Mouse (Mus musculus) forebrain, embryonic 13.5 days (tissue): ENCODE measurements at regions not wholly inside any gene's neighbourhood (a gene's known extent, or its start where the extent isn't known, plus 50 kb on each side); places are given as distances from the start of the nearest gene placed in this dataset.
"Not testable (repeated sequence)": the region's sequence is repeated elsewhere in the genome, so short reads cannot be mapped to it uniquely, and the experiment has no call there.

Source experiments
- ATAC-seq: fragments of 200-750 bp; cut with Nextera tagmentation; 2 replicates; pipeline ENCODE4 v1.8.0; 2017
- H3K27ac ChIP-seq: fragments of 300-500 bp; sonication (generic); 2 replicates; pipeline ENCODE4 v1.5.1; 2015; ENCODE audit warnings: inconsistent platforms, mild to moderate bottlenecking, moderate library complexity
- H3K27me3 ChIP-seq: fragments of 300-500 bp; sonication (generic); 2 replicates; pipeline ENCODE4 v1.6.1; 2015; ENCODE audit warnings: mild to moderate bottlenecking, inconsistent platforms
- H3K36me3 ChIP-seq: fragments of 300-500 bp; sonication (generic); 2 replicates; pipeline ENCODE4 v1.6.1; 2015; ENCODE audit warnings: mild to moderate bottlenecking, inconsistent platforms; ENCODE audit not compliant: poor library complexity, severe bottlenecking
- H3K4me1 ChIP-seq: fragments of 300-500 bp; sonication (generic); 2 replicates; pipeline ENCODE4 v1.6.1; 2015; ENCODE audit warnings: inconsistent platforms
- H3K4me2 ChIP-seq: fragments of 300-500 bp; sonication (generic); 2 replicates; pipeline ENCODE4 v1.6.1; 2015; ENCODE audit warnings: inconsistent platforms, mild to moderate bottlenecking, moderate library complexity
- H3K4me3 ChIP-seq: fragments of 300-500 bp; sonication (generic); 2 replicates; pipeline ENCODE4 v1.5.1; 2015; ENCODE audit warnings: mild to moderate bottlenecking, inconsistent platforms
- H3K9ac ChIP-seq: fragments of 300-500 bp; sonication (generic); 2 replicates; pipeline ENCODE4 v1.6.1; 2015; ENCODE audit warnings: mild to moderate bottlenecking, inconsistent platforms
- H3K9me3 ChIP-seq: fragments of 300-500 bp; sonication (generic); replicated peaks from 2 replicates; pipeline ENCODE4 v1.6.1; 2016; ENCODE audit warnings: inconsistent platforms
- WGBS: fragments of 180-500 bp; shearing (Covaris S2); methylation state at CpG from one replicate; pipeline ENCODE4 v1.1.7; 2015; 5-methylcytosine and 5-hydroxymethylcytosine counted together

- whole genome bisulfite sequencing, result 81% methylated on average over 5 of the region's 5 CpGs
- Histone ChIP-seq H3K9ac (no peak overlapping the region), H3K27me3 (no peaks in the 10 kb centered on the region), H3K4me3 (no peak overlapping the region), H3K27ac (no peak overlapping the region), H3K4me2 (no peak overlapping the region), H3K36me3 (no peaks in the 10 kb centered on the region), H3K4me1 (no peaks in the 10 kb centered on the region), H3K9me3 (no peaks in the 10 kb centered on the region)
- no peak for ATAC-seq
Measured at GRCm38 (mm10) chrX:94785983-94786382, 61.6 kb downstream of the Zxdb start.

GRCm38 (mm10) chrX:94788331-94788920 is 64.1 kb downstream of the Zxdb start:
- Histone ChIP-seq H3K9me3 (no peaks in the 10 kb centered on the region), H3K4me1 (no peaks in the 10 kb centered on the region), H3K27ac (no peak overlapping the region), H3K4me2 (no peak overlapping the region), H3K36me3 (no peaks in the 10 kb centered on the region), H3K4me3 (no peak overlapping the region), H3K9ac (no peak overlapping the region), H3K27me3 (no peaks in the 10 kb centered on the region)
- WGBS, result 83% methylated on average over 3 of the region's 3 CpGs
- no peak for ATAC-seq

- not testable (repeated sequence) for H3K36me3 ChIP-seq
Measured at GRCm38 (mm10) chrX:94796845-94797244, 72.5 kb downstream of the Zxdb start.

GRCm38 (mm10) chrX:94797348-94798182 is 73.2 kb downstream of the Zxdb start:
- H3K4me1 ChIP-seq, H3K27ac ChIP-seq, H3K9ac ChIP-seq, H3K4me3 ChIP-seq, H3K36me3 ChIP-seq, H3K9me3 ChIP-seq, H3K4me2 ChIP-seq, H3K27me3 ChIP-seq: not testable (repeated sequence)
- ATAC-seq, result peak; percentile 82
- WGBS, result no CpG with 5 or more reads among the region's 131 CpGs

More at GRCm38 (mm10) chrX:94796845-94797244, 72.5 kb downstream of the Zxdb start:
- not testable (repeated sequence) for H3K27ac ChIP-seq, H3K4me2 ChIP-seq, H3K9ac ChIP-seq, H3K4me3 ChIP-seq, H3K4me1 ChIP-seq, H3K27me3 ChIP-seq, H3K9me3 ChIP-seq
- WGBS, result no CpG with 5 or more reads among the region's 37 CpGs
- peak; percentile 31 for ATAC-seq

GRCm38 (mm10) chrX:94798183-94798619 is 73.8 kb downstream of the Zxdb start:
- WGBS, result no CpG with 5 or more reads among the region's 22 CpGs
- H3K36me3 ChIP-seq, H3K27me3 ChIP-seq, H3K9ac ChIP-seq, H3K4me2 ChIP-seq, H3K27ac ChIP-seq, H3K4me3 ChIP-seq, H3K4me1 ChIP-seq, H3K9me3 ChIP-seq: not testable (repeated sequence)
- peak; percentile 79 for ATAC-seq

GRCm38 (mm10) chrX:94812760-94813159 is 88.4 kb downstream of the Zxdb start:
- ATAC-seq, H3K9me3 ChIP-seq, H3K36me3 ChIP-seq, H3K27me3 ChIP-seq, H3K27ac ChIP-seq, H3K4me1 ChIP-seq, H3K4me2 ChIP-seq, H3K9ac ChIP-seq, H3K4me3 ChIP-seq: not testable (repeated sequence)
- no CpG with 5 or more reads among the region's 3 CpGs for WGBS

GRCm38 (mm10) chrX:94827524-94827923 is 103.2 kb downstream of the Zxdb start:
- H3K4me1 ChIP-seq, ATAC-seq, H3K9me3 ChIP-seq, H3K27ac ChIP-seq, H3K9ac ChIP-seq, H3K4me2 ChIP-seq, H3K36me3 ChIP-seq, H3K27me3 ChIP-seq, H3K4me3 ChIP-seq: not testable (repeated sequence)
- 94% methylated on average over 6 of the region's 6 CpGs for WGBS

- peak; percentile 94 for ATAC-seq
- not testable (repeated sequence) for H3K27me3 ChIP-seq, H3K4me3 ChIP-seq, H3K36me3 ChIP-seq, H3K9me3 ChIP-seq, H3K9ac ChIP-seq, H3K27ac ChIP-seq, H3K4me1 ChIP-seq, H3K4me2 ChIP-seq
- WGBS, result 25% methylated on average over 2 of the region's 2 CpGs
Measured at GRCm38 (mm10) chrX:94844110-94844779, 119.9 kb downstream of the Zxdb start.

GRCm38 (mm10) chrX:94849549-94849948 is 125.2 kb downstream of the Zxdb start:
- H3K36me3 ChIP-seq, H3K4me1 ChIP-seq: not testable (repeated sequence)
- WGBS, result 100% methylated on average over 1 of the region's 3 CpGs

GRCm38 (mm10) chrX:94857501-94857900 is 133.1 kb downstream of the Zxdb start:
- no peaks in the 10 kb centered on the region for H3K4me1 ChIP-seq
- 72% methylated on average over 1 of the region's 1 CpGs for WGBS
- H3K27me3 ChIP-seq, result no peaks in the 10 kb centered on the region
- no peak overlapping the region for H3K4me3 ChIP-seq
- no peaks in the 10 kb centered on the region for H3K9me3 ChIP-seq
- H3K36me3 ChIP-seq, result no peaks in the 10 kb centered on the region
- no peak overlapping the region for H3K27ac ChIP-seq
- ATAC-seq, result no peak
- no peak overlapping the region for H3K9ac ChIP-seq
- H3K4me2 ChIP-seq, result no peak overlapping the region

More at GRCm38 (mm10) chrX:94849549-94849948, 125.2 kb downstream of the Zxdb start:
- not testable (repeated sequence) for H3K27me3 ChIP-seq, H3K4me3 ChIP-seq, H3K4me2 ChIP-seq, H3K27ac ChIP-seq, H3K9ac ChIP-seq, H3K9me3 ChIP-seq, ATAC-seq

- H3K4me3 ChIP-seq, result no peak overlapping the region
- no peak overlapping the region for H3K9ac ChIP-seq
- H3K9me3 ChIP-seq, result no peaks in the 10 kb centered on the region
- 73% methylated on average over 4 of the region's 4 CpGs for WGBS
- H3K27ac ChIP-seq, result no peak overlapping the region
- no peak overlapping the region for H3K4me2 ChIP-seq
- H3K4me1 ChIP-seq, result no peaks in the 10 kb centered on the region
- no peak for ATAC-seq
- H3K36me3 ChIP-seq, result no peaks in the 10 kb centered on the region
- no peaks in the 10 kb centered on the region for H3K27me3 ChIP-seq
Measured at GRCm38 (mm10) chrX:94857954-94858353, 133.6 kb downstream of the Zxdb start.

- Histone ChIP-seq H3K36me3 (no peaks in the 10 kb centered on the region), H3K4me2 (no peak overlapping the region), H3K4me1 (no peaks in the 10 kb centered on the region), H3K27ac (no peak overlapping the region), H3K9me3 (no peaks in the 10 kb centered on the region), H3K27me3 (no peaks in the 10 kb centered on the region), H3K4me3 (no peak overlapping the region), H3K9ac (no peak overlapping the region)
- 64% methylated on average over 1 of the region's 1 CpGs for WGBS
- ATAC-seq, result no peak
Measured at GRCm38 (mm10) chrX:94863123-94863522, 138.8 kb downstream of the Zxdb start.
